Mouse (Mus musculus) lung, adult 2 months (tissue): ENCODE results near the gene Gm960.

Source experiments
- CTCF ChIP-seq: fragments of 200-500 bp; IDR thresholded peaks from 2 replicates; pipeline ENCODE4 v1.5.1; 2011; ENCODE audit warnings: mild to moderate bottlenecking, low read length, control low read depth; ENCODE audit not compliant: insufficient read depth
- POLR2A ChIP-seq: fragments of 200-500 bp; IDR thresholded peaks from 2 replicates; pipeline ENCODE4 v1.6.1; 2011; ENCODE audit warnings: low read depth, mild to moderate bottlenecking, control low read depth, low read length, borderline replicate concordance; ENCODE audit errors: extremely low read depth

DNA sequence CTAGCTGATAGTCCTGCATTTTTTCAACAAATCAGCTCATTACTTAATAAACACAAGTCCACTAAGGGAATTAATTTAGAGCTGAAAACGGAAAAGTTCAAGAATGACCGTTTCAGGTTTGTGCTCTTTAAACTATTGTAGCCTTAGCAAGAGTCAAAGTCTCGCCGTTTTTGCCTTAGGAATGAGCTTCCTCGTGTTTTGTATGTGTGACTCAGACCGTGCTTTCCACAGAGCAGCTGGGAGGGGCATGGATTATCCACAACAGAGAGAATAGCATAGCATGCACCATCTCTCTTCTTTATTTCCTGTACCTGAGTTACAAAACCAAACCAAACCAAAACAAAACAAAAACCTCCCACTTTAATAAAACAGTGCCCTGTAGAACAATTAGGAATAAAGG, 26.1 kb downstream of the Gm960 start:
- TF ChIP-seq POLR2A = no peak
- no peak for TF ChIP-seq CTCF
